Mouse (Mus musculus): ENCODE results near the gene Pax5. TPM values are rescaled to one million over a fixed set of nuclear protein-coding genes. Genes with fewer than 3 reads are reported as not detected.

Gene Pax5
- polyA plus RNA-seq, 1 experiment from 2014 or later, result 0.71 TPM

GRCm38 (mm10) chr4:44671486-44671885 is 38.8 kb downstream of the Pax5 start:
- WGBS, result 93% methylated on average over 3 of the region's 3 CpGs
- no peaks in the 10 kb centered on the region for H3K36me3 ChIP-seq (replicated peaks)
- H3K4me1 ChIP-seq, result peaks cover 23% of the 10 kb centered on the region
- H3K9me3 ChIP-seq, result peaks cover 6% of the 10 kb centered on the region; the same call in 1 of the 2 replicates
- DNase-seq (ENCODE audit: extremely low spot score, low spot score), result no peak
- H3K27ac ChIP-seq, result no peak overlapping the region
- no peak overlapping the region for H3K4me3 ChIP-seq
- peaks cover 70% of the 10 kb centered on the region for H3K27me3 ChIP-seq (ENCODE audit: poor library complexity, severe bottlenecking)

DNA sequence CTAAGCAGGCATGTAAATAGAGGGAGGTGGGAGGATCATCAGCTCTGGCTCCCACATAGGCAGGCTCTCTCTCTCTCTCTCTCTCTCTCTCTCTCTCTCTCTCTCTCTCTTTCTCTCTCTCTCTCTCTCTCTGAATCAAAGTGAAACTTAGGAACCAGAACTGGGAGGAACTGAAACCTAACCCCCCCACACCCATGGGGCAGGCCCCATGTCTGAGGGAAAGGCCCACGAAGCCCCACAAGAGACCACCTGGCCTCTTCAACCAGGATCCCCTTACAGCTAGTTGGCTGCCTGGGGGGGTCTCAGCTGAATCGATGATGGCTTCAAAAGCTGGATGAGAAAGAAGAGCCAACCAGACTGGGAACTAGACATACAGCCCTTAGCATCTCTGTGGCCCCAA is 39.3 kb downstream of the Pax5 start:
- Histone ChIP-seq H3K9me3 (peaks cover 6% of the 10 kb centered on the region; the same call in 1 of the 2 replicates), H3K27me3 (ENCODE audit: poor library complexity, severe bottlenecking) (peaks cover 74% of the 10 kb centered on the region)

GRCm38 (mm10) chr4:44670380-44670779 is 39.9 kb downstream of the Pax5 start:
- Histone ChIP-seq H3K36me3 (replicated peaks) (no peaks in the 10 kb centered on the region), H3K27ac (no peak overlapping the region), H3K4me3 (no peak overlapping the region), H3K4me1 (peaks cover 23% of the 10 kb centered on the region), H3K27me3 (ENCODE audit: poor library complexity, severe bottlenecking) (peaks cover 81% of the 10 kb centered on the region), H3K9me3 (peaks cover 6% of the 10 kb centered on the region; the same call in 1 of the 2 replicates)
- DNase-seq (ENCODE audit: extremely low spot score, low spot score), result no peak
- 89% methylated on average over 4 of the region's 4 CpGs for WGBS

More for the DNA sequence above, 39.3 kb downstream of the Pax5 start:
- Histone ChIP-seq H3K4me1 (peaks cover 23% of the 10 kb centered on the region), H3K4me3 (no peak overlapping the region), H3K36me3 (replicated peaks) (no peaks in the 10 kb centered on the region), H3K27ac (no peak overlapping the region)
- no peak for DNase-seq (ENCODE audit: extremely low spot score, low spot score)
- 92% methylated on average over 2 of the region's 2 CpGs for WGBS

GRCm38 (mm10) chr4:44669485-44670181 is 40.7 kb downstream of the Pax5 start:
- H3K4me1 ChIP-seq, result peaks cover 26% of the 10 kb centered on the region
- WGBS, result 92% methylated on average over 7 of the region's 7 CpGs
- no peak overlapping the region for H3K4me3 ChIP-seq
- peaks cover 6% of the 10 kb centered on the region; the same call in 1 of the 2 replicates for H3K9me3 ChIP-seq
- H3K36me3 ChIP-seq (replicated peaks), result no peaks in the 10 kb centered on the region
- DNase-seq (ENCODE audit: extremely low spot score, low spot score), result no peak
- peaks cover 85% of the 10 kb centered on the region for H3K27me3 ChIP-seq (ENCODE audit: poor library complexity, severe bottlenecking)
- no peak overlapping the region for H3K27ac ChIP-seq

- DNase-seq (ENCODE audit: extremely low spot score, low spot score), result no peak
- peaks cover 28% of the 10 kb centered on the region for H3K4me1 ChIP-seq
- no peak overlapping the region for H3K27ac ChIP-seq
- WGBS, result 76% methylated on average over 6 of the region's 6 CpGs
- peaks cover 85% of the 10 kb centered on the region for H3K27me3 ChIP-seq (ENCODE audit: poor library complexity, severe bottlenecking)
- peaks cover 6% of the 10 kb centered on the region; the same call in 1 of the 2 replicates for H3K9me3 ChIP-seq
- H3K36me3 ChIP-seq (replicated peaks), result no peaks in the 10 kb centered on the region
- H3K4me3 ChIP-seq, result no peak overlapping the region
These were observed 41.7 kb downstream of the Pax5 start for GRCm38 (mm10) chr4:44668574-44668973.

DNA sequence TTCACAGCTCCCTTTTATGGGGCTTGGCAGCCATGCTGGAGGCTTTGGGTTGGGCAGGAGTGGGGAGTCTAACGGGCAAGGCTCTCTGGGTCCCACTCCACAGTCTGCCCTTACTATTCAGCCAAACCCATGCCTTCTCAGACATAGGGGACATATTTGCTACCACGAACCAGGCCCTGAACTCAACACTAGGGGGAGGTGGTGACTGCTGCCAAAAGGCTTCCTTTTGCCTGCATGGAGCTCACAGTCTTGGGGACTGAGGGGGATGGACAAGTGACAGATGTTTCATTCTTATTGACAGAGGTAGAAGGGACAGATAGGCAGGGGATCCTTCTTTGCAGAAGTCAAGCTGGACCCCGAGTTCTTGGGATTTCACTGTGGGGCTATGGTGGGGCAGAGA is 42.1 kb downstream of the Pax5 start:
- Histone ChIP-seq H3K27ac (no peak overlapping the region), H3K4me3 (no peak overlapping the region), H3K36me3 (replicated peaks) (no peaks in the 10 kb centered on the region), H3K9me3 (peaks cover 6% of the 10 kb centered on the region; the same call in 1 of the 2 replicates), H3K27me3 (ENCODE audit: poor library complexity, severe bottlenecking) (peaks cover 85% of the 10 kb centered on the region), H3K4me1 (peaks cover 28% of the 10 kb centered on the region)
- DNase-seq (ENCODE audit: extremely low spot score, low spot score), result no peak
- 68% methylated on average over 3 of the region's 3 CpGs for WGBS

GRCm38 (mm10) chr4:44667369-44667768 is 42.9 kb downstream of the Pax5 start:
- 81% methylated on average over 6 of the region's 6 CpGs for WGBS
- Histone ChIP-seq H3K9me3 (peaks cover 6% of the 10 kb centered on the region; the same call in 1 of the 2 replicates), H3K27me3 (ENCODE audit: poor library complexity, severe bottlenecking) (peaks cover 85% of the 10 kb centered on the region), H3K4me1 (peaks cover 20% of the 10 kb centered on the region), H3K4me3 (no peak overlapping the region), H3K27ac (no peak overlapping the region), H3K36me3 (replicated peaks) (no peaks in the 10 kb centered on the region)
- no peak for DNase-seq (ENCODE audit: extremely low spot score, low spot score)

DNA sequence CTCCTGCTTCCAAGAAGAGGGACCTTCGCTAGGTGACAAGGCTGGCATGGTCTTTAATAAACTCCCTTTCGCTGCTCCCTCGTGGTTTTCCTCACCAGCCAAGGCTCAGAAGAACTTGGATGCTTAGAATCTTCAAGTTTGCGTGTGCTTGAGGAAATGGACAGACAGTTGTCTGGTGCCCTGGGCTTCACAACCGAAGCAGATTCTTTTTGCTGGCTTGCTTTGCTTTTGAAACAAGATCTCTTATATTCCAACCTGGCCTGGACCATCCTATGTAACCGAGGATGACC is 45.6 kb downstream of the Pax5 start:
- 21% methylated on average over 6 of the region's 6 CpGs for WGBS
- Histone ChIP-seq H3K36me3 (replicated peaks) (no peaks in the 10 kb centered on the region), H3K4me3 (peak overlapping the region; percentile 65), H3K27me3 (ENCODE audit: poor library complexity, severe bottlenecking) (peaks cover 91% of the 10 kb centered on the region), H3K4me1 (peaks cover 17% of the 10 kb centered on the region), H3K27ac (peak overlapping the region; percentile 75; the same call in 1 of the 2 replicates), H3K9me3 (peaks cover 6% of the 10 kb centered on the region; the same call in 1 of the 2 replicates)
- no peak for DNase-seq (ENCODE audit: extremely low spot score, low spot score)

DNA sequence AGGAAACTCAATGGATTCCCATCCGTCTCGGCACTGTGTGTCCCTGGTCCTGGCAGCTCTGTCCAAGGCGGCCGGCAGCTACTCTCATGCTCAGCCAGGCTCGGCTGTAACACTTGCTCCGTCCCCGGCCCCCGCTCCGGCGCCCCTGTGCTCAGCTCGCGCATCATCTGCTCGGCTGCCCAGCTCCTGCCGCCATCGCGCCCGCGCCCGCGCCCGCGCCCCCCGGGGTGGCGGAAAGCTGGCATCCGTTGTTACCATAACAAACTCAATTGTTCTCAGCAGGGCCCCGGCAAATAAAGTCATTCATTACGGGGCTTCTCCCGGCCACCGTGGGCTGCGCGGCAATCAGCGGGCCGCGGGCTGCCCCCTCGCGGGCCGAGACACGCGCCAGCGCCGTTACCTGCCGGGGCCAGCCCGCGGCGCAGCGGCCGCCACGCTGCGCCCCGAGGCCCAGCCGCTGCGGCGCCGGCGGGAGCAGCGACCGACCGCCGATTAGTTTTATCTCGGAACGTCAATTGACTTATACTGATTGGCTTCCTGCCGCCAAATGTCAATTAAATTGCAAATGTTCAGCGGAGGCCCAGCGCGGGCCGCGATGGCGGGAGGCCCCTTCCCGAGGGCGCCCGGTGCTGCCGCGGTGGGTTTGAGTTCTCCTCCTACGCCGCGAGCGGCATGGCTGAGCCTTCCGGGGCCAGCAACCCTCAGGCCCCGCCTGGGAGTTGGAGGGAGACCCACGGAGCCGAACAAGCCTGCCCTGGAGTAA is 46.1 kb downstream of the Pax5 start:
- H3K27me3 ChIP-seq (ENCODE audit: poor library complexity, severe bottlenecking), result peaks cover 96% of the 10 kb centered on the region

GRCm38 (mm10) chr4:44663489-44663888 is 46.8 kb downstream of the Pax5 start:
- H3K4me1 ChIP-seq, result peaks cover 17% of the 10 kb centered on the region
- 19% methylated on average over 10 of the region's 10 CpGs for WGBS
- peaks cover 100% of the 10 kb centered on the region for H3K27me3 ChIP-seq (ENCODE audit: poor library complexity, severe bottlenecking)
- H3K9me3 ChIP-seq, result no peaks in the 10 kb centered on the region
- no peak overlapping the region for H3K27ac ChIP-seq
- H3K4me3 ChIP-seq, result peak overlapping the region; percentile 65
- H3K36me3 ChIP-seq (replicated peaks), result no peaks in the 10 kb centered on the region
- DNase-seq (ENCODE audit: extremely low spot score, low spot score), result no peak

More for the DNA sequence above, 46.1 kb downstream of the Pax5 start:
- H3K36me3 ChIP-seq (replicated peaks), result no peaks in the 10 kb centered on the region
- WGBS, result under 1% methylated on average over 81 of the region's 81 CpGs
- peak overlapping the region; percentile 75 for H3K27ac ChIP-seq
- H3K4me3 ChIP-seq, result peak overlapping the region; percentile 65
- DNase-seq (ENCODE audit: extremely low spot score, low spot score), result peak; percentile 67
- peaks cover 2% of the 10 kb centered on the region; the same call in 1 of the 2 replicates for H3K9me3 ChIP-seq
- H3K4me1 ChIP-seq, result peaks cover 17% of the 10 kb centered on the region

DNA sequence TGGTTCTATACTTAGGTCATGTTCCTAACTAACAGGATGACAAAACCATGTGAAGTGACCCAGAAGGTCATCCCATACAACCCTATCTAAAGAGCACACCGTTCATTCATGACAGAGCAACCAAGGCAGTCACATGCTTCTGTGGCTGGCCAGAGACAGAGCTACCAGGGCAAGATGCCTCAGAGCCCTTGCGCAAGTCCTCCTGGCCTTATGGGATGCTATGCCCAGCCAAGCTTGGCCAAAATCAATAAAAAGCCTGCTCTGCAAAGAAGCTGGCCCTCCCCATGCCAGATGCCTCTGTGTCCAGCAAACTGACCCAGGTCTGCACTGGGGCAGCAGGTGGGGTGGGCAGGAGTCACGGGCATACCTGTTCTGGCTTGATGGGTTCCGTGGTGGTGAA is 65.1 kb downstream of the Pax5 start:
- Histone ChIP-seq H3K4me3 (no peak overlapping the region), H3K36me3 (replicated peaks) (no peaks in the 10 kb centered on the region), H3K9me3 (peaks cover 3% of the 10 kb centered on the region; the same call in 1 of the 2 replicates), H3K27ac (no peak overlapping the region), H3K4me1 (peaks cover 15% of the 10 kb centered on the region), H3K27me3 (ENCODE audit: poor library complexity, severe bottlenecking) (peaks cover 65% of the 10 kb centered on the region)
- DNase-seq (ENCODE audit: extremely low spot score, low spot score), result no peak
- 89% methylated on average over 4 of the region's 4 CpGs for WGBS

DNA sequence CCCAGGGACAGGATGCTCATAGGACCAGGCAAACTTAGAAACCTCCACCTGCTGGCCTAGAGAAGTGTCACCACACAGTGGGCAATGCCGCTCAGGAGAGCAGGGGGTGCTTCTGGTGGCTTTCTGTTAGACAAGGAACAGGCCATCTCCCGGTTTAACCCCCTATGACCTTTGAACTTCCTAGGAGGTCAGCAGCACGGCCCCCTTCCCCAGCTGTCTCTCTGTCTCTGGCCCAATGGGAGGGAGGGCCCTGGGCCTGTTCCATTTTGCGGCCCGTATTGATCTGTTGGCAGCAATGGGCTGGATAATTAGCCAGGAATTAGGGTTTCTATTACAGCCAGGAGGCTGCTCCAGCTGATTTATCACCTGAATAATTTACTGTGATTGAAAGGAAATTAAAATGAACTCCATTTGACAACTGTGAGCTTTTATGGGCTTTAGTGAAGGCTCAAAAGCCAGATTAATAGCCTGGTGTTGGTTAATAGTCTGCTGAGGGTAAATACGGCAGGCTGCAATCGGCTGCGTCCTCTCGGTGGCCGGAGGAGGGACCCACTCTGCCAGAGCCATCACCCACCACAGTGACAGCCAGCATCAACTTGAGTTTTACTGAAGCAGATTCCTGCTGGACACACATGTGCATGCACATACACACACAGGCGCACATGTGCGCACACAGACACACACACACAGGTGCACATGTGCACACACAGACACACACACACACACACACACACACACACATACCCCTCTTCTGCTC is 68.3 kb downstream of the Pax5 start:
- Histone ChIP-seq H3K27me3 (ENCODE audit: poor library complexity, severe bottlenecking) (peaks cover 81% of the 10 kb centered on the region), H3K9me3 (peaks cover 3% of the 10 kb centered on the region; the same call in 1 of the 2 replicates), H3K4me3 (no peak overlapping the region), H3K4me1 (peaks cover 15% of the 10 kb centered on the region), H3K36me3 (replicated peaks) (no peaks in the 10 kb centered on the region), H3K27ac (no peak overlapping the region)
- 33% methylated on average over 12 of the region's 12 CpGs for WGBS
- DNase-seq (ENCODE audit: extremely low spot score, low spot score), result no peak
